Mouse (Mus musculus): ENCODE results near the gene Nedd9.

DNA sequence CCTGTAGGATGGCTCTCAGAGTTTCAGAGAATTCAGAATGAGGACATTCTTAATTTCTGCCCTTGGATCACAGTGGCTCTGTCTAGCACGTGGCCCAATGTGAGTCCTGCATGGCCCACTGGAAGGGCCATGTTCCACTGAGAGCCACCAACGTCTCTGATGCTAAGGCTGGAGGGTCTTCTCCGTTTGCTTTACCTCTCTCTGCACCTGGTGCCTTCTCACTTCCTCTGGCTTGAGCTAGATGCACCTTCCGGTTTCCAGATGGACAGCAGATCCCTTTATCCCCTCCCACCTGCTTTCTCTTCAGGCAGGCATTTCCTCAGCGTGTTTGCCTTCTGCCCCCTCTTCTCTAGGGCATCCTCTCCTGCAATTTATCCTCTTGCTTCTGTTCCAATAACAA is 118.5 kb downstream of the Nedd9 start:
- peak; percentile 66 for TF ChIP-seq EP300 (IDR thresholded peaks at IDR 0.05; ENCODE audit: low read length)
- no peak for TF ChIP-seq CTCF (conservative IDR thresholded peaks at IDR 0.05 in 1 of 2, IDR thresholded peaks at IDR 0.05 in 1 of 2; ENCODE audit: low read depth in 2 of 2, low read length in 2 of 2)
- no peak for TF ChIP-seq MXI1 (IDR thresholded peaks at IDR 0.05; ENCODE audit: low read depth, low read length)
- no peak for TF ChIP-seq MAFK (IDR thresholded peaks at IDR 0.05; ENCODE audit: insufficient replicate concordance, low read length)
- TF ChIP-seq GABPA (IDR thresholded peaks at IDR 0.05; ENCODE audit: insufficient replicate concordance, low read depth, low read length): no peak
- no peak for TF ChIP-seq ZMIZ1 (IDR thresholded peaks at IDR 0.05; ENCODE audit: low read depth, low read length)
- TF ChIP-seq NRF1 (IDR thresholded peaks at IDR 0.05; ENCODE audit: low read depth, low read length): no peak
- no peak for TF ChIP-seq POLR2AphosphoS2 (IDR thresholded peaks at IDR 0.05; ENCODE audit: low read depth, low read length)
- TF ChIP-seq POLR2A (IDR thresholded peaks at IDR 0.05; ENCODE audit: low read depth, low read length): no peak
- no peak for TF ChIP-seq MAX (IDR thresholded peaks at IDR 0.05; ENCODE audit: low read length)
